Mouse (Mus musculus) cerebellum, adult 2 months (tissue): ENCODE results near the gene Dcdc2c. TPM values are rescaled to one million over a fixed set of nuclear protein-coding genes. Genes with fewer than 3 reads are reported as not detected.

Source experiments
- DNase-seq, 2 experiments: peaks; one replicate each; pipeline ENCODE4 v3.0.0; 2021
- H3K27ac ChIP-seq: fragments of 200-500 bp; 2 replicates; pipeline ENCODE4 v1.5.1; 2012; ENCODE audit warnings: low read length, control low read depth, inconsistent platforms; ENCODE audit not compliant: insufficient read depth
- H3K27me3 ChIP-seq: fragments of 200-500 bp; 2 replicates; pipeline ENCODE4 v1.6.1; 2012; ENCODE audit warnings: inconsistent platforms, mild to moderate bottlenecking, low read length, moderate library complexity; ENCODE audit not compliant: control insufficient read depth, insufficient read depth
- H3K4me1 ChIP-seq: fragments of 200-500 bp; 2 replicates; pipeline ENCODE4 v1.6.1; 2011; ENCODE audit warnings: low read length; ENCODE audit not compliant: control insufficient read depth, insufficient read depth
- H3K4me3 ChIP-seq: fragments of 200-500 bp; replicated peaks from 2 replicates; pipeline ENCODE3; 2011; ENCODE audit warnings: mild to moderate bottlenecking, low read depth, low read length, control low read depth; ENCODE audit not compliant: insufficient read depth
- CTCF ChIP-seq: fragments of 200-500 bp; IDR thresholded peaks from 2 replicates; pipeline ENCODE4 v1.5.1; 2011; ENCODE audit warnings: low read depth, mild to moderate bottlenecking, control low read depth, low read length, moderate library complexity, borderline replicate concordance; ENCODE audit not compliant: insufficient read depth
- POLR2A ChIP-seq: fragments of 200-500 bp; IDR thresholded peaks from 2 replicates; pipeline ENCODE4 v1.6.1; 2011; ENCODE audit warnings: low read length, control low read depth, borderline replicate concordance; ENCODE audit not compliant: insufficient read depth
- WGBS: fragments of 180-500 bp; shearing (Covaris S2); methylation state at CpG from one replicate; pipeline ENCODE4 v1.1.7; 2018; 5-methylcytosine and 5-hydroxymethylcytosine counted together
- polyA plus RNA-seq: library from polyadenylated mRNA; depleted of rRNA; stranded (reverse); fragments of >200 nt; gene quantifications from 2 replicates; pipeline ENCODE4 v1.2.3, GENCODE M21; 2012

The Dcdc2c gene
- polyA plus RNA-seq, 1 experiment, result not detected

DNA sequence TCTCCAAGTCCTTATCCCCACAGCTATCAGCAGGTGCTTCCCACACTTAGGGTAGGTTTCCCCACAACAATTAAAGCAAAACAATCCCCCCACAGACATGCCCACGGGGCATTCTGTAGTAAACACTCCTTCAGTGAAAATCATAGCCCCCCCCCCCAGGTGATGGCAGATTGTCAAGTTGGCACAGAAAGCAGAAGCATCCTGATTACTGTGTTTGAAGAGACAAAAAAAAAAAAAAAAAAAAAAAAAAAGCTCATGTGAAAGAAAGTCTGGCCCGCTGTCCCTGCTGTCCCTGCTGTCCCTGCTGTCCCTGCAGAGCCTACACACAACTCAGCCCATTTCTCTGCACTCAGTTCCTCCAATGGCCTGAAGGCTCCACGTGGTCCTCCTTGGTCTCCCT, 31.8 kb upstream of the Dcdc2c start:
- Histone ChIP-seq H3K4me3 (no peak overlapping the region), H3K27ac (no peak overlapping the region), H3K4me1 (no peaks in the 10 kb centered on the region), H3K27me3 (no peaks in the 10 kb centered on the region)
- DNase-seq, result no peak
- WGBS, result 11% methylated on average over 3 of the region's 3 CpGs
- TF ChIP-seq POLR2A (no peak), CTCF (no peak)

DNA sequence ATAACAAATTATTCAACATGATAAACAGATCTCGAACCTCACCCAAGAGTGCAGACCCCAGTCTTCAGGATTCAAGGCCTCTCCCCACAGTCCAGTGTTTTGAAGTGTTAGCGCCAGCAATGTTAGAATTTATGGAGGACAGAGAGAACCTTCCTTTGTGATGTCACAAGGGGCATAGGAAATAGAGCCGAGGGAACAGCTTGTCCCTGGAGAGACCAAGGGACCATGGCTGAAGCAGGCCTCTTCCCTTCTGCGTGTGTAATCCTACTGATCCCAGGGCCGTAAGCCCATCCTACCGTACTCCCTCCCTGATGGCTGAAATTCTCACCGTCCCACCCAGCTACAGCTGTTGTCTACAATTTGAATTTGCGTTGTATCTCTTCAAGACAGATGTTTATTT, 30.2 kb upstream of the Dcdc2c start, which contains the start of gene Allc:
Gene Allc, minus strand, starts transcription at position 101 of the 400 bp plus-strand sequence.
- Histone ChIP-seq H3K4me3 (no peak within 1 kb of the TSS), H3K27me3 (no peaks in the 10 kb centered on the region), H3K4me1 (no peaks in the 10 kb centered on the region), H3K27ac (no peak within 1 kb of the TSS)
- DNase-seq, result no peak
- 92% methylated on average over 8 of the region's 8 CpGs for WGBS
- TF ChIP-seq CTCF, result no peak
- TF ChIP-seq POLR2A, result no peak

- H3K4me3 ChIP-seq, result no peak overlapping the region
- no peak for DNase-seq
- 41% methylated on average over 4 of the region's 4 CpGs for WGBS
- no peak overlapping the region for H3K27ac ChIP-seq
- no peaks in the 10 kb centered on the region for H3K4me1 ChIP-seq
- TF ChIP-seq CTCF (peak; percentile 17; the same call in 1 of the 2 replicates), POLR2A (no peak)
- H3K27me3 ChIP-seq, result no peaks in the 10 kb centered on the region
Observed at GRCm38 (mm10) chr12:28579132-28579531, 26.9 kb upstream of the Dcdc2c start.

GRCm38 (mm10) chr12:28578147-28578546, 25.9 kb upstream of the Dcdc2c start:
- 20% methylated on average over 3 of the region's 3 CpGs for WGBS
- no peaks in the 10 kb centered on the region for H3K4me1 ChIP-seq
- H3K27ac ChIP-seq, result no peak overlapping the region
- TF ChIP-seq CTCF (no peak), POLR2A (no peak)
- no peaks in the 10 kb centered on the region for H3K27me3 ChIP-seq
- H3K4me3 ChIP-seq, result no peak overlapping the region
- DNase-seq, result no peak

DNA sequence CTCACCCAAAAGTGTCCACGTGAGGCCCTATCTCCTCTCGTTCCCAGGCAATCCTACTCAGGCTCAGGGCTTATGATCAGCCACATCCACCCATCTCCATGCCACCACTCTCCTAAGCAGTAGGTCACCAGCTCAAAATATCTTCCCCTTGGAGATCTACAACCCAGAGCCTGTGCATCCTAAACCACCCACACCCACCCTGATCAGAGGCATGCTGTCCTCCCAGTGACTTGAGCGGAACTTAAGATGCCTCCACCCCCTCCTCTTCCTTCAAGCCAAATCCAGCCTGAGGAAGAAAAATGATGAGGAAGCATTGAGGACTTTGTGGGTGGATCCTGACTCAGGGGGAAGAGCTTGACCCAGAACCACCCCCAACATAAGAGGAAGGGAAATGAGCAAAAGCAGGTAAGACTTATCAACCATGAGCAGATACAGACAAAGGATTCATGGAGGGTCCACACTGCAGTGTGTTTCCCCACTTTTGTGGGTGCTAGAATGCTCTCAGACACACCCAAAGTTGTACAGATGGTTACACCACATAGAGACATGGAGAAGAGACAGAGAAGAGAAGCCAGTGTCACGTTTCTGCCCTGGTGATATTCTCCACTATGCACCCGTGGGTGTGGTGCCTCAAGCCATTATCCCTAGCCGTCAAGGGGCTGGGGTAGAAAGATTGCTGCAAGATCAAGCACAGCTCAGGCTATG, 23.3 kb upstream of the Dcdc2c start:
- no peak overlapping the region for H3K27ac ChIP-seq
- no peak for DNase-seq
- no peaks in the 10 kb centered on the region for H3K4me1 ChIP-seq
- WGBS, result 73% methylated on average over 6 of the region's 6 CpGs
- H3K27me3 ChIP-seq, result no peaks in the 10 kb centered on the region
- TF ChIP-seq POLR2A (no peak), CTCF (no peak)
- no peak overlapping the region for H3K4me3 ChIP-seq

DNA sequence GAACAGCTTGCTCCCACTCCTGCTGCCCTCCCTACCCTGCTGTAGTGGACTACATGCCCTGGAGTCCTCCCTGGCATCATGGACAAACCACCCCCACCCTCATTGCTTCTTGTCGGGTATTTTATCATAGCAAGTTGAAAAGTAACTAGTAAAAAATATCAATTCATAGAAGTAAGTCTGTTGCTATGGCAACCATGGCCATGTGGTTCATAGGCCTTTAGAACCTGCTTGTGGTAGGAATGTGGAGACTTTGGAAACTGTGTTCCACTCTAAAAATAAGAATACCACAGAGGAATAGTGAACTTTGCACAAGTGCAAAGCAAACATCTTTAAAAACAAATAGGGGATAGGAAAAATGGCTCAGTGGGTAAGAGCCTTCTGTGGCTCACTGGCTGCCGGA, 20.0 kb upstream of the Dcdc2c start:
- no peaks in the 10 kb centered on the region for H3K4me1 ChIP-seq
- DNase-seq, result no peak
- WGBS, result 80% methylated on average over 2 of the region's 2 CpGs

DNA sequence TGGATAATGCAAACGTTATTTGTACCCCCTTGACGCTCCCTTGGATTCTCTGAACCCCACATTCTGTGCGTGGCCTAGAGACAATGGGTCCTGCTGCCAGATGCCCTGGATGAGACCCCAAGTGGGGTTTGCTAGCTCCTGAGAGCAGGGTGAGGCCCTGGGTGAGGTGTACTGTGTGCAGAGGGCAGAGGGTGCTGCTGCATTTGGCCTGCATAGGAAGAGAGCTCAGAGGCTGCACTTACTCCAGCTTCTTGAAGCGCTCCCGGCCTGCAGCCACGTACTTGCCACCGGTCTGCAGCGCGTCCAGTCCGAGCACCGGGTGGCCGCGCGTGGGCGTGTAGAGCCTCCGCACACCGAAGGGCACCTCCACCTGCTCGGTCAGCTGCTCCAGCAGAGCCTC, 424 bp downstream of the Dcdc2c start:
- WGBS, result 71% methylated on average over 18 of the region's 18 CpGs
- TF ChIP-seq CTCF (no peak), POLR2A (no peak)
- Histone ChIP-seq H3K27me3 (no peaks in the 10 kb centered on the region; the same call in 1 of the 2 replicates), H3K27ac (no peak overlapping the region), H3K4me1 (no peaks in the 10 kb centered on the region), H3K4me3 (no peak overlapping the region)
- no peak for DNase-seq

More for the DNA sequence above, 20.0 kb upstream of the Dcdc2c start:
- Histone ChIP-seq H3K4me3 (no peak overlapping the region), H3K27ac (no peak overlapping the region), H3K27me3 (no peaks in the 10 kb centered on the region)
- no peak for TF ChIP-seq CTCF
- no peak for TF ChIP-seq POLR2A

DNA sequence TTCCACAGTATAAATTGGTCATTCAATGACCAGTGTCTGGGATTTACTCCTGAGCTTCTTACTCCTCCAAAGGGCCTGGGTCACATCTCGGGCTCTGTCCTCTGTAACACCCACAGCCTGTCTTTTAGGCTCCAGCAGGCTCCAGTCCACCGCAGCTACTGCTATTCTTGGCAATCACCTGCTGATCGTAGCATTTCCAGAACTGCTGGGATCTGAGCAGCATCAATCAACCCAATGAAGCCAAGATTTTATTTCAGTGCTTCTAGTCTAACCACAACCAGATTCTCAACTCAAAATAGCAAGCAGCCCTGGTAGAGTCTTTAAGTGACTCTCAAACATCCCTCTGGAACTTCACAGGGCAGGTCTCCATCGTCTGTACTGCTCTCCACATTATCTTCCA, 3.3 kb downstream of the Dcdc2c start:
- WGBS, result 32% methylated on average over 4 of the region's 4 CpGs
- DNase-seq, result no peak
- no peak overlapping the region for H3K27ac ChIP-seq
- H3K4me1 ChIP-seq, result no peaks in the 10 kb centered on the region
- no peak for TF ChIP-seq CTCF
- TF ChIP-seq POLR2A, result no peak
- H3K27me3 ChIP-seq, result no peaks in the 10 kb centered on the region
- no peak overlapping the region for H3K4me3 ChIP-seq
